Mouse (Mus musculus) CH12.LX (cell line): ENCODE measurements around the gene Fam222b. TPM values are rescaled to one million over a fixed set of nuclear protein-coding genes. Genes with fewer than 3 reads are reported as not detected.
A peak's percentile ranks its signal among the peaks of the same experiment; 100 is the strongest.

Experiments used
- DNase-seq: peaks from one replicate; pipeline ENCODE4 v3.0.0-alpha.2; 2013; ENCODE audit errors: extremely low read depth
- H3K27ac ChIP-seq: 2 replicates; pipeline ENCODE4 v1.5.1; 2012; ENCODE audit warnings: low read depth, mild to moderate bottlenecking, control low read depth, moderate library complexity; ENCODE audit not compliant: insufficient read depth
- H3K27me3 ChIP-seq: replicated peaks from 2 replicates; pipeline ENCODE3; 2012; ENCODE audit warnings: inconsistent platforms
- H3K36me3 ChIP-seq, 2 experiments: replicated peaks in 1 of 2; 2 replicates each; pipeline versions ENCODE3 to v1.6.1; 2012; ENCODE audit warnings: inconsistent platforms in 1 of 2, low read length in 1 of 2, mild to moderate bottlenecking in 1 of 2, mixed read lengths in 1 of 2, moderate library complexity in 1 of 2; ENCODE audit not compliant: control insufficient read depth in 1 of 2, insufficient read depth in 1 of 2
- H3K4me1 ChIP-seq, 2 experiments: 2 replicates each; pipeline ENCODE4 v1.6.1; 2012; ENCODE audit warnings: inconsistent platforms in 1 of 2, moderate library complexity in 1 of 2; ENCODE audit not compliant: insufficient read depth in 2 of 2, control insufficient read depth in 1 of 2
- H3K4me2 ChIP-seq: 2 replicates; pipeline ENCODE4 v1.6.1; 2012; ENCODE audit warnings: low read depth, mild to moderate bottlenecking, control low read depth; ENCODE audit not compliant: poor library complexity, insufficient read depth, severe bottlenecking
- H3K4me3 ChIP-seq, 3 experiments: fragments of 150-350 bp in 1 of 3; sonication (generic) in 1 of 3; replicated peaks in 1 of 3; 2 replicates each; pipeline versions ENCODE3 to v1.5.1; 2011 to 2012; ENCODE audit warnings: low read depth in 2 of 3, low read length in 2 of 3, mild to moderate bottlenecking in 2 of 3, moderate library complexity in 2 of 3, control low read depth in 1 of 3, improper control_type of control experiment in 1 of 3, inconsistent platforms in 1 of 3, mixed read lengths in 1 of 3; ENCODE audit not compliant: poor library complexity in 1 of 3
- H3K79me2 ChIP-seq: replicated peaks from 2 replicates; pipeline ENCODE4 v1.6.1; 2012; ENCODE audit warnings: mild to moderate bottlenecking, moderate library complexity; ENCODE audit not compliant: control insufficient read depth, poor library complexity, insufficient read depth, severe bottlenecking; ENCODE audit errors: extremely low read depth
- H3K9ac ChIP-seq: 2 replicates; pipeline ENCODE4 v1.6.1; 2012; ENCODE audit warnings: low read depth, mild to moderate bottlenecking, control low read depth, moderate library complexity; ENCODE audit not compliant: insufficient read depth
- H3K9me3 ChIP-seq: replicated peaks from 2 replicates; pipeline ENCODE3; 2012; ENCODE audit warnings: low read length, inconsistent platforms, mixed read lengths
- BHLHE40 ChIP-seq: IDR thresholded peaks from 2 replicates; pipeline ENCODE4 v1.6.1; 2011; ENCODE audit warnings: mild to moderate bottlenecking, low read depth, low read length, improper control_type of control experiment
- CTCF ChIP-seq, 2 experiments: IDR thresholded peaks in 1 of 2; conservative IDR thresholded peaks in 1 of 2; 2 replicates each; pipeline ENCODE4 v1.5.1; 2011 to 2012; ENCODE audit warnings: low read depth in 2 of 2, low read length in 2 of 2, improper control_type of control experiment in 1 of 2, inconsistent platforms in 1 of 2, mild to moderate bottlenecking in 1 of 2, moderate library complexity in 1 of 2
- E2F4 ChIP-seq: IDR thresholded peaks from 2 replicates; pipeline ENCODE4 v1.6.1; 2011; ENCODE audit warnings: low read depth, low read length, improper control_type of control experiment; ENCODE audit not compliant: insufficient replicate concordance
- ETS1 ChIP-seq: conservative IDR thresholded peaks from 2 replicates; pipeline ENCODE4 v1.6.1; 2012; ENCODE audit warnings: low read depth, mild to moderate bottlenecking, inconsistent platforms, low read length, improper control_type of control experiment, moderate library complexity
- GABPA ChIP-seq: IDR thresholded peaks from 2 replicates; pipeline ENCODE4 v1.6.1; 2012; ENCODE audit warnings: low read depth, low read length, improper control_type of control experiment, inconsistent platforms; ENCODE audit not compliant: insufficient replicate concordance
- HCFC1 ChIP-seq: IDR thresholded peaks from 2 replicates; pipeline ENCODE4 v1.6.1; 2012; ENCODE audit warnings: low read depth, mild to moderate bottlenecking, inconsistent platforms, low read length, improper control_type of control experiment
- IRF4 ChIP-seq: IDR thresholded peaks from 2 replicates; pipeline ENCODE4 v1.6.1; 2014; ENCODE audit warnings: low read depth, mild to moderate bottlenecking, inconsistent platforms, low read length, improper control_type of control experiment
- JUN ChIP-seq: IDR thresholded peaks from 2 replicates; pipeline ENCODE4 v1.6.1; 2011; ENCODE audit warnings: low read depth, mild to moderate bottlenecking, low read length, improper control_type of control experiment, moderate library complexity; ENCODE audit not compliant: insufficient read depth
- JUND ChIP-seq: conservative IDR thresholded peaks from 2 replicates; pipeline ENCODE4 v1.6.1; 2011; ENCODE audit warnings: low read depth, low read length, improper control_type of control experiment
- KAT2A ChIP-seq: IDR thresholded peaks from 2 replicates; pipeline ENCODE4 v1.6.1; 2012; ENCODE audit warnings: low read length, improper control_type of control experiment, inconsistent platforms; ENCODE audit not compliant: insufficient replicate concordance
- MAX ChIP-seq: IDR thresholded peaks from 2 replicates; pipeline ENCODE4 v1.6.1; 2011; ENCODE audit warnings: low read length, improper control_type of control experiment
- MEF2A ChIP-seq: IDR thresholded peaks from 2 replicates; pipeline ENCODE4 v1.6.1; 2014; ENCODE audit warnings: low read depth, mild to moderate bottlenecking, inconsistent platforms, low read length, improper control_type of control experiment, borderline replicate concordance
- MXI1 ChIP-seq: IDR thresholded peaks from 2 replicates; pipeline ENCODE4 v1.6.1; 2011; ENCODE audit warnings: mild to moderate bottlenecking, low read depth, low read length, improper control_type of control experiment
- PAX5 ChIP-seq: IDR thresholded peaks from 2 replicates; pipeline ENCODE4 v1.6.1; 2012; ENCODE audit warnings: low read length, inconsistent platforms, mixed read lengths
- POLR2A ChIP-seq: IDR thresholded peaks from 2 replicates; pipeline ENCODE4 v1.6.1; 2011; ENCODE audit warnings: low read depth, mild to moderate bottlenecking, improper control_type of control experiment, low read length
- RAD21 ChIP-seq: IDR thresholded peaks from 2 replicates; pipeline ENCODE4 v1.6.1; 2011; ENCODE audit warnings: low read depth, mild to moderate bottlenecking, low read length, improper control_type of control experiment, moderate library complexity
- RCOR1 ChIP-seq: conservative IDR thresholded peaks from 2 replicates; pipeline ENCODE4 v1.6.1; 2012; ENCODE audit warnings: low read depth, mild to moderate bottlenecking, inconsistent platforms, low read length, improper control_type of control experiment
- SIN3A ChIP-seq: IDR thresholded peaks from 2 replicates; pipeline ENCODE4 v1.6.1; 2012; ENCODE audit warnings: low read length, improper control_type of control experiment, inconsistent platforms
- SMC3 ChIP-seq: IDR thresholded peaks from 2 replicates; pipeline ENCODE4 v1.6.1; 2011; ENCODE audit warnings: low read depth, low read length, improper control_type of control experiment
- TCF12 ChIP-seq: IDR thresholded peaks from 2 replicates; pipeline ENCODE4 v1.6.1; 2014; ENCODE audit warnings: low read depth, mild to moderate bottlenecking, inconsistent platforms, low read length, improper control_type of control experiment
- UBTF ChIP-seq: IDR thresholded peaks from 2 replicates; pipeline ENCODE4 v1.6.1; 2012; ENCODE audit warnings: low read depth, mild to moderate bottlenecking, inconsistent platforms, low read length, improper control_type of control experiment, moderate library complexity
- USF1 ChIP-seq: IDR thresholded peaks from 2 replicates; pipeline ENCODE4 v1.6.1; 2014; ENCODE audit warnings: low read depth, mild to moderate bottlenecking, inconsistent platforms, low read length, improper control_type of control experiment
- USF2 ChIP-seq: conservative IDR thresholded peaks from 2 replicates; pipeline ENCODE4 v1.6.1; 2011; ENCODE audit warnings: low read depth, low read length, improper control_type of control experiment
- ZKSCAN1 ChIP-seq: IDR thresholded peaks from 2 replicates; pipeline ENCODE4 v1.6.1; 2012; ENCODE audit warnings: low read depth, inconsistent platforms, low read length, improper control_type of control experiment, borderline replicate concordance
- ZMIZ1 ChIP-seq: IDR thresholded peaks from 2 replicates; pipeline ENCODE4 v1.6.1; 2012; ENCODE audit warnings: low read depth, mild to moderate bottlenecking, inconsistent platforms, low read length, improper control_type of control experiment
- ZNF384 ChIP-seq: IDR thresholded peaks from 2 replicates; pipeline ENCODE4 v1.6.1; 2012; ENCODE audit warnings: low read depth, low read length, improper control_type of control experiment, inconsistent platforms
- dilution Hi-C: fragments of 300-500 bp; cut with MboI; formaldehyde crosslinking; loops from 2 replicates; pipeline ENCODE4 v1.14.3; 2020; ENCODE audit warnings: low sequenced_read_pairs; ENCODE audit not compliant: extremely low pct_unique_long_range_greater_than_20kb, extremely low pct_ligation_motif_present
- in situ Hi-C: fragments of 300-500 bp; cut with MboI; formaldehyde crosslinking; loops from 3 replicates; pipeline ENCODE4 v1.14.3; 2019; ENCODE audit warnings: low sequenced_read_pairs, low pct_ligation_motif_present, low pct_unique_long_range_greater_than_20kb, mixed read lengths
- polyA plus RNA-seq: library from polyadenylated mRNA; unstranded; fragments of >175 nt; gene quantifications from 2 replicates; pipeline ENCODE4 v1.2.1, GENCODE M21; 2012; ENCODE audit warnings: low read depth; ENCODE audit not compliant: insufficient read length
- total RNA-seq, 2 experiments: library from RNA; depleted of rRNA; stranded (reverse); fragments of 300-350 nt in 1 of 2; fragments of >200 nt in 1 of 2; gene quantifications; 2 replicates each; pipeline ENCODE4 v1.2.3; 2012 to 2014

Fam222b gene
- total and polyA plus RNA-seq, 3 experiments, result 5.9 to 34.4 (median 8.7) TPM

DNA sequence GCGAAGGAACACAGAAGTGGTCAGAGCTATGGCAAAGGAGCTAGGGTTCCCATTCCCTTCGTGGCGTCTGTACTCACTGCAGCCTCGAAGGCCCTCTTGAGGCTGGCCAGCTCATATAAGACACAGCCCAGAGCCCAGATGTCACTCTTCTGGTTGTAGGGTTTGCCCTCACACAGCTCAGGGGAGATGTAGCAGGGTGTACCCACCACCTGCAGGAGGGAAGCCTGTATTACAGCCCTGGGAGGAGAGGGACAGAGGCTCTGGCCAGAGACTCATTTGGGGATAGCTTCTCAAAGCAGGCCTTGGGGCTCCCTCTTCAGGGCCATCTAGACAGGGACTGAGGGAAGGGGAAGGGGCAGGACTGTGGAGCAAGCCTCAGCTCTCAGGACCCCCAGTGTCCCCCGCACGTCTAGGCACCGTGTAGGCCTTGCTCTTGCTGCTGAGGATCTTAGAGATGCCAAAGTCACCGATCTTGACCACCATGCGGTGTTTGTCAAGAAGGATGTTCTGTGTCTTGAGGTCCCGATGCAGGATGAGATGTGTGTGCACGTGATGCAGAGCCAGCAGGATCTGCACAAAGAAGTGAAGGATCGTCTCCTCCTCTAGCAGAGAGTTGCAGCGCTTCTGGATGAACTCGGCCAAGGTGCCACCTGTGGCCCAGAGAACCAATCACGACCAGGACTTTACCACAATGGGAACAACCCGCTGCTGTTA is 77.7 kb downstream of the Fam222b start (continued):
- TF ChIP-seq BHLHE40 (no peak), PAX5 (no peak), MAX (no peak), UBTF (no peak), TCF12 (0 out of 2 replicates have a peak, but pooled peaks have one; percentile 28), E2F4 (no peak), MXI1 (no peak), POLR2A (no peak), ZKSCAN1 (no peak), HCFC1 (0 out of 2 replicates have a peak, but pooled peaks have one; percentile 13), SIN3A (no peak; the same call in 1 of the 2 replicates), USF2 (no peak), GABPA (no peak)
- TF ChIP-seq, all 38 proteins: peak for 6

GRCm38 (mm10) chr11:78172748-78173383 is 78.4 kb downstream of the Fam222b start:
- H3K79me2 ChIP-seq, result no peaks in the 10 kb centered on the region
- H3K4me2 ChIP-seq, result no peak overlapping the region
- in situ Hi-C loops (loop anchor here (10.0 kb wide), 1 partner anchor 148 kb away; no protein-coding TSS in a partner anchor), dilution Hi-C loops (no loop called here)
- H3K4me3 ChIP-seq, result no peak overlapping the region
- no peak for TF ChIP-seq JUN
- no peak for TF ChIP-seq TCF12
- TF ChIP-seq GABPA, result no peak
- no peak for TF ChIP-seq PAX5
- TF ChIP-seq ZKSCAN1, result no peak
- no peak for TF ChIP-seq SIN3A
- TF ChIP-seq USF1, result no peak
- no peak for TF ChIP-seq MEF2A
- TF ChIP-seq RCOR1, result no peak
- TF ChIP-seq RAD21, result no peak
- TF ChIP-seq BHLHE40, result no peak
- no peak for TF ChIP-seq ZMIZ1
- no peak for TF ChIP-seq CTCF (conservative IDR thresholded peaks at IDR 0.05 in 1 of 2, IDR thresholded peaks at IDR 0.05 in 1 of 2; ENCODE audit: low read depth in 2 of 2, low read length in 2 of 2)
- TF ChIP-seq SMC3, result no peak
- TF ChIP-seq IRF4, result no peak
- TF ChIP-seq ZNF384, result no peak
- TF ChIP-seq ETS1, result no peak
- no peak for TF ChIP-seq JUND
- TF ChIP-seq KAT2A, result no peak
- TF ChIP-seq UBTF, result no peak
- H3K36me3 ChIP-seq, result peaks cover 0 to 24% of the 10 kb centered on the region in 2 experiments
- DNase-seq, result no peak
- no peak overlapping the region for H3K9ac ChIP-seq
- no peak overlapping the region for H3K27ac ChIP-seq
- H3K9me3 ChIP-seq, result peaks cover 2% of the 10 kb centered on the region
- no peaks in the 10 kb centered on the region for H3K27me3 ChIP-seq
- H3K4me1 ChIP-seq, result peaks cover 7 to 69% of the 10 kb centered on the region in 2 experiments
